Mouse (Mus musculus): ENCODE results near the gene Vwa5b2. TPM values are rescaled to one million over a fixed set of nuclear protein-coding genes. Genes with fewer than 3 reads are reported as not detected.

The Vwa5b2 gene
- polyA plus RNA-seq, 1 experiment from 2014 or later: 0.89 TPM

DNA sequence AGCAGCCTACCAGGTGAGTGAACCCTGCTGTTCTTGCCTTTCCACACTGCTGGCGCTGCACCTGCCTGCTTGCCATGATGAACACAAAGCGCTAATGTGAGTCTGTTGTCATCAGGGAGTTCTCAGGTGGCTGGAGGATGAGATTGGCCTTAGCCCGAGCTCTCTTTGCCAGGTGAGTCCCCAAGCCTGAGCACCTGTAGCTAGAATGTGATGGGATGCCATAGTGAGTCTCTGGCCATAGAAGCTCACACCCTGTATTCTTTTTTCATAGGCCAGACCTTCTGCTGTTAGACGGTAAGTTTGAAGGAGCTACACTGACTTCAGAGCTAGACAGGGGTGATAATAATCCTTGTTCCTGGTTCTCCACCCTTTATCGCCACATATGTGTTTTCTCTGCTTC lies 37.6 kb upstream of the Vwa5b2 start:
- DNase-seq: no peak

DNA sequence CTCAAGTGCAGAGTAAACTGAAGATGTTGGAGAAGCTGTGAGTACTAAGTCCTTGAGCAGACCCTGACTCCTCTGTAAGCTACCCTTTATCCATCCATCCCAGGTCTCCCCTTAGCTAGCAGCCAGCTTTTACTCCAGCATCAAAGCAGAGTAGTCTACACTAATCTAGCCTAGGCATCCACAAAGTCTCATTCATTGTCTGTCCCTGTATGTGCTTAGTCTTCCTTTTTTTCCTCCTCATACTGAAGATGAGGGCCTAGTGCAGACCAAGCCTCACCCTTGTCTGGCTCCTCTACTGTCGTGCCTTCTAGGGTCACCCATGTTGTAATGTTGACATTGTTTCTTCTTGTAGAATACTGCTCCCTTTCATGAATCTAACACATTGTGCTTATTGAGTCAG lies 36.7 kb upstream of the Vwa5b2 start:
- Histone ChIP-seq H3K4me3 (ENCODE audit: low read depth, low read length) (no peak overlapping the region), H3K4me2 (no peak overlapping the region), H3K27me3 (ENCODE audit: insufficient read depth, low read length) (no peaks in the 10 kb centered on the region), H3K27ac (ENCODE audit: low read depth) (no peak overlapping the region), H3K4me1 (ENCODE audit: insufficient read depth) (peaks cover 3% of the 10 kb centered on the region; the same call in 1 of the 2 replicates), H3K36me3 (ENCODE audit: insufficient read depth) (peaks cover 63% of the 10 kb centered on the region), H3K9me3 (ENCODE audit: low read depth, low read length) (no peaks in the 10 kb centered on the region), H3K9ac (no peak overlapping the region)
- ATAC-seq (ENCODE audit: insufficient read depth) (no peak), DNase-seq (no peak)
- TF ChIP-seq CTCF (IDR thresholded peaks at IDR 0.05; ENCODE audit: low read depth): no peak
- WGBS: 88% methylated on average over 1 of the region's 1 CpGs

More for the DNA sequence above, 37.6 kb upstream of the Vwa5b2 start:
- peaks cover 3% of the 10 kb centered on the region; the same call in 1 of the 2 replicates for H3K4me1 ChIP-seq (ENCODE audit: insufficient read depth)
- no peak overlapping the region for H3K4me2 ChIP-seq
- no peak overlapping the region for H3K27ac ChIP-seq (ENCODE audit: low read depth)
- TF ChIP-seq CTCF (IDR thresholded peaks at IDR 0.05; ENCODE audit: low read depth): no peak
- H3K9ac ChIP-seq: no peak overlapping the region
- peaks cover 58% of the 10 kb centered on the region for H3K36me3 ChIP-seq (ENCODE audit: insufficient read depth)
- no peaks in the 10 kb centered on the region for H3K27me3 ChIP-seq (ENCODE audit: insufficient read depth, low read length)
- H3K9me3 ChIP-seq (ENCODE audit: low read depth, low read length): no peaks in the 10 kb centered on the region
- H3K4me3 ChIP-seq (ENCODE audit: low read depth, low read length): no peak overlapping the region
- WGBS: 94% methylated on average over 5 of the region's 5 CpGs
- ATAC-seq (ENCODE audit: insufficient read depth): no peak

DNA sequence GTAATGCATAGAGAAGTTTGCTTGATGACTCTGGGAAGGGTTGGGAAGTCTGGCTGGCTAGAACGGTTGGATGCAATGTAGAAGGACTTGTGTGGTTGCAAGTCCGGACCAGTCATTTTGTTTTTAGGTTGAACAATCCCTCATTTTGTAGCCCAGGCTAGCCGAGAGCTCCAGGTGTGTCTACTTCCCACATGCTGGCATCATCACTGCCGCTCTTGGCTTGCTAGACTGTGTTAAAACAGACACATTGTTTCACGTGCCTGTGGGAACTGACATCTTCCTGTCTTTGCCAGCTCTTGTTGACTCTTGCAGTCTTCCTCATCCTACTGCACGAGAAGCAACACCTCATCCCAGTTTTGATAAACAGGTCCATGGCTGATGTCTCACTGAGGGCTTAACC lies 34.3 kb upstream of the Vwa5b2 start:
- Histone ChIP-seq H3K27me3 (ENCODE audit: insufficient read depth, low read length) (no peaks in the 10 kb centered on the region), H3K36me3 (ENCODE audit: insufficient read depth) (peaks cover 85% of the 10 kb centered on the region), H3K4me1 (ENCODE audit: insufficient read depth) (no peaks in the 10 kb centered on the region), H3K4me3 (ENCODE audit: low read depth, low read length) (no peak overlapping the region), H3K9ac (no peak overlapping the region), H3K4me2 (no peak overlapping the region), H3K9me3 (ENCODE audit: low read depth, low read length) (no peaks in the 10 kb centered on the region), H3K27ac (ENCODE audit: low read depth) (no peak overlapping the region)
- ATAC-seq (ENCODE audit: insufficient read depth) (no peak), DNase-seq (no peak)
- WGBS: 84% methylated on average over 6 of the region's 6 CpGs
- no peak for TF ChIP-seq CTCF (IDR thresholded peaks at IDR 0.05; ENCODE audit: low read depth)

DNA sequence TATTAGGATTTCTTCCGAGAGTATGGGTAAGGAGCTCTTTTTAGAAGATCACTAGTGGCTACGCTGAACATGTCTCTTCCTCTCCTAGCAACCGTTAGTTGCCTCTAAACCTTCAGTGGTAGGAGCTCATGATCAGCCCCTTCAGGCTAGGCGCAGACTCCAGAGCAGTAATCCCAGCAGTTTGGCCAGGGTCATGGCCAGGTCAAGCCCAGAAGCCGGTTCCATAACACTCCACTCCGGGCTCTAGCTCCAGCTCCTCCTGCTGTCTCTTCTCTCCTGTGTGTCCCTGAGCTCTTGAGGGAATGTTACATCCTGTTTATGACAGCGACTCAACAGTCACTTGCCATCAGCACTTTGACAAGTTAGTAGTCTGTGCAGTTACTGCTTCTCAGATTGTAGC lies 31.9 kb upstream of the Vwa5b2 start:
- no peaks in the 10 kb centered on the region for H3K9me3 ChIP-seq (ENCODE audit: low read depth, low read length)
- H3K4me1 ChIP-seq (ENCODE audit: insufficient read depth): no peaks in the 10 kb centered on the region
- no peak overlapping the region for H3K4me2 ChIP-seq
- TF ChIP-seq CTCF (IDR thresholded peaks at IDR 0.05; ENCODE audit: low read depth): no peak
- WGBS: 66% methylated on average over 7 of the region's 7 CpGs
- no peak overlapping the region for H3K4me3 ChIP-seq (ENCODE audit: low read depth, low read length)
- H3K27me3 ChIP-seq (ENCODE audit: insufficient read depth, low read length): no peaks in the 10 kb centered on the region
- no peak for ATAC-seq (ENCODE audit: insufficient read depth)
- H3K27ac ChIP-seq (ENCODE audit: low read depth): no peak overlapping the region
- peaks cover 87% of the 10 kb centered on the region for H3K36me3 ChIP-seq (ENCODE audit: insufficient read depth)
- no peak for DNase-seq
- H3K9ac ChIP-seq: no peak overlapping the region

DNA sequence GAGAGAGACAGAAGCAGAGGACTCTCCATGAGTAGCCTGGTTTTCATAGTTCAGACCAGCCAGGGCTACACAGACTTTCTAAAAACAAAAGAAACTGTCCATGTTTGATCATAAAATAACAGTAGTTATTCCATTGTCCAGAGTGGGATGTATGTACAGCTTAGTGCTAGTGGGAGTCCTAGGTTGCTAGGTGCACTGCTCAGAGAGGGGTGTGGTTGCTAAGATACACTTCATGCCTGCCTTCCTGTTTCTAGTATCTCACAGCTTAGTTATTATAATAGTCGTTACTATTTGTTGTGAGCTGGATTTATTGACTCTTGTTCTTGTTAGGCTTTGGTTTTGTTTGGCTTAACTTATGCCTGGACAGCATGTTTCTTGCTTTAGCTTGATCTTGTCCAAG lies 24.2 kb upstream of the Vwa5b2 start:
- no peak for TF ChIP-seq CTCF (IDR thresholded peaks at IDR 0.05; ENCODE audit: low read depth)
- Histone ChIP-seq H3K9ac (no peak overlapping the region), H3K27me3 (ENCODE audit: insufficient read depth, low read length) (no peaks in the 10 kb centered on the region), H3K27ac (ENCODE audit: low read depth) (no peak overlapping the region), H3K9me3 (ENCODE audit: low read depth, low read length) (no peaks in the 10 kb centered on the region), H3K4me2 (no peak overlapping the region), H3K36me3 (ENCODE audit: insufficient read depth) (peaks cover 32% of the 10 kb centered on the region), H3K4me1 (ENCODE audit: insufficient read depth) (no peaks in the 10 kb centered on the region), H3K4me3 (ENCODE audit: low read depth, low read length) (no peak overlapping the region)
- DNase-seq: no peak
- 67% methylated on average over 1 of the region's 1 CpGs for WGBS
- ATAC-seq (ENCODE audit: insufficient read depth): no peak

DNA sequence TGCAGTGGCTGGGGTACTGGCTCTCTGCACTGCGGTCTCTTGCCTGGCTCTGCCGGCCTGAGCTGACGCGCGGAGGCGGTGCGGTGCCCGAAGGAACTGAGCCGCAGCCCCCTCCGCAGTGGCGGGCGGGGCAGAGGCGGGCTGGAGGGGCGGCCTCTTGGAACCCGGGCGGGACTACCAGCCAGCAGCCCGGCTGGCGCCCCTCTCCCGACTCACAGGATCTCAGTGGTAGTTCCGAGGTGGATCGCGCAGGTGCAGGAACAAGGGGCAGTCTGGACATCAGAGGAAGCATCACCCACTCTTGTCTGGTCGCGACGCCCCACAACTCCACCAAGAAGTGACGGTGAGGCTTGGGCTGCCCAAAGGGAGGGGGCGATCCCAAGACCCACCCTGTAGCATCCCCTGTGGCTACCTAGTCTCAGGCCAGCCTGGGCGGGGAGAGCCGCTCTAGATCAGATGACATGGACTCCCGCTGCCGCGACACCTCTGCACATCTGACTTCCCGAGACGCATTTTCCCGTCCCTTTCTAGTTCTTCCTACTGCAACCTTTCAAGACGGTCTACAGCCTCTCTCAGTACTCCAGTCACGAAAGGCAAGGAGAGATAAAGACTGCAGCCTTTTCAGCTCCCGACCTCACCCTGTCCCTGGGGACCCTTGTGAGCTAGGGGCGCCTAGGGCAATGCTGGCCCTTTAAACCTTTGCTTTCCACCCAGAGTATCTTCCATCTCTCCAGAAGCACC lies 838 bp downstream of the Vwa5b2 start:
- Histone ChIP-seq H3K27me3 (ENCODE audit: insufficient read depth, low read length) (peaks cover 63% of the 10 kb centered on the region), H3K36me3 (ENCODE audit: insufficient read depth) (no peaks in the 10 kb centered on the region), H3K27ac (ENCODE audit: low read depth) (no peak overlapping the region), H3K9me3 (ENCODE audit: low read depth, low read length) (no peaks in the 10 kb centered on the region), H3K9ac (no peak overlapping the region), H3K4me1 (ENCODE audit: insufficient read depth) (no peaks in the 10 kb centered on the region; the same call in 1 of the 2 replicates), H3K4me2 (peak overlapping the region; percentile 78), H3K4me3 (ENCODE audit: low read depth, low read length) (peak overlapping the region; percentile 48)
- 1% methylated on average over 39 of the region's 39 CpGs for WGBS
- DNase-seq: peak; percentile 65
- peak; percentile 78 for ATAC-seq (ENCODE audit: insufficient read depth)
- no peak for TF ChIP-seq CTCF (IDR thresholded peaks at IDR 0.05; ENCODE audit: low read depth)

DNA sequence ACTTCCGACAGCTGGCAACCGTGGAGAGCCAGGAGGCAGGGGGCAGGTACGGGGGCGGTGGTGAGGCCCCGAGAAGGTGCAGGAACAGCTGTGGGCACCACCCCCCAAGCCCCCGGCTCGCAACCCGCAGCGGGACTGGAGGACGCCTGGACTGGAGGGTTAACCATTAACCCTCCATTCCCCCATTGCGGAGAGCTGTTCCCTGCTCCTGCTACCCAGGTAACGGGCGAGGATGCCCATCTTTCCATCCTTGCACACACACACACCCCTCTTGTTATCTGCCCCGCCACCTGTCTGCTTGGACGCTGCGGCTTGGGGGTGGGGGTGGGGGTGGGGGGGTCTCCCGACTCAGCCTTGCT lies 1.4 kb downstream of the Vwa5b2 start:
- no peaks in the 10 kb centered on the region; the same call in 1 of the 2 replicates for H3K4me1 ChIP-seq (ENCODE audit: insufficient read depth)
- peak overlapping the region; percentile 78 for H3K4me2 ChIP-seq
- 1% methylated on average over 14 of the region's 17 CpGs for WGBS
- H3K4me3 ChIP-seq (ENCODE audit: low read depth, low read length): peak overlapping the region; percentile 48
- H3K36me3 ChIP-seq (ENCODE audit: insufficient read depth): no peaks in the 10 kb centered on the region
- no peak overlapping the region for H3K27ac ChIP-seq (ENCODE audit: low read depth)
- peaks cover 63% of the 10 kb centered on the region for H3K27me3 ChIP-seq (ENCODE audit: insufficient read depth, low read length)
- no peak; the same call in 1 of the 2 replicates for ATAC-seq (ENCODE audit: insufficient read depth)
- DNase-seq: no peak
- H3K9me3 ChIP-seq (ENCODE audit: low read depth, low read length): no peaks in the 10 kb centered on the region
- no peak for TF ChIP-seq CTCF (IDR thresholded peaks at IDR 0.05; ENCODE audit: low read depth)
- no peak overlapping the region for H3K9ac ChIP-seq
